Mouse (Mus musculus): ENCODE measurements around the gene Tmem192.
"Not testable (repeated sequence)": the region's sequence is repeated elsewhere in the genome, so short reads cannot be mapped to it uniquely, and the experiment has no call there.

Tmem192 gene

GRCm38 (mm10) chr8:64983150-64983897, 36.3 kb downstream of the Tmem192 start:
- DNase-seq (ENCODE audit: low spot score), result no peak

- DNase-seq (ENCODE audit: low spot score), result no peak
Observed at GRCm38 (mm10) chr8:64987731-64988130, 40.7 kb downstream of the Tmem192 start, which contains the start of gene Trim75. Trim75 (minus strand) TSS chr8:64987831.

GRCm38 (mm10) chr8:64998806-64999365, 51.9 kb downstream of the Tmem192 start:
- no peak for DNase-seq (ENCODE audit: low spot score)

- DNase-seq (ENCODE audit: low spot score), result not testable (repeated sequence)
Observed at GRCm38 (mm10) chr8:65007616-65008015, 60.6 kb downstream of the Tmem192 start.

- DNase-seq (ENCODE audit: low spot score), result no peak
Observed at GRCm38 (mm10) chr8:65018423-65018822, 71.4 kb downstream of the Tmem192 start, which contains the start of the genes Trim61 and Trim60. Trim61 (minus strand) TSS chr8:65018523. Trim60 (minus strand) TSS chr8:65018584.
